Mouse (Mus musculus) stomach, embryonic 16.5 days (tissue): Measurements from ENCODE around the gene Twist2. TPM values are rescaled to one million over a fixed set of nuclear protein-coding genes. Genes with fewer than 3 reads are reported as not detected.

ENCODE experiments used
- ATAC-seq: fragments of 200-750 bp; cut with Nextera tagmentation; 2 replicates; pipeline ENCODE4 v1.8.0; 2017; ENCODE audit warnings: moderate number of reproducible peaks, moderate TSS enrichment; ENCODE audit not compliant: insufficient read depth, low FRiP score
- H3K27ac ChIP-seq: fragments of 300-500 bp; sonication (generic); 2 replicates; pipeline ENCODE4 v1.5.1; 2014; ENCODE audit warnings: low read length
- H3K27me3 ChIP-seq: fragments of 300-500 bp; sonication (generic); 2 replicates; pipeline ENCODE4 v1.6.1; 2014; ENCODE audit warnings: low read length, control low read depth, mixed read lengths; ENCODE audit not compliant: control insufficient read depth, insufficient read depth
- H3K36me3 ChIP-seq: fragments of 300-500 bp; sonication (generic); 2 replicates; pipeline ENCODE4 v1.6.1; 2014; ENCODE audit warnings: low read length; ENCODE audit not compliant: control insufficient read depth, insufficient read depth
- H3K4me1 ChIP-seq: fragments of 300-500 bp; sonication (generic); 2 replicates; pipeline ENCODE4 v1.6.1; 2014; ENCODE audit warnings: low read length, control low read depth, mixed read lengths; ENCODE audit not compliant: control insufficient read depth, insufficient read depth
- H3K4me2 ChIP-seq: fragments of 300-500 bp; sonication (generic); 2 replicates; pipeline ENCODE4 v1.6.1; 2014; ENCODE audit warnings: low read depth, low read length, mixed read lengths
- H3K4me3 ChIP-seq: fragments of 300-500 bp; sonication (generic); replicated peaks from 2 replicates; pipeline ENCODE4 v1.5.1; 2014; ENCODE audit warnings: mild to moderate bottlenecking, low read length
- H3K9ac ChIP-seq: fragments of 300-500 bp; sonication (generic); 2 replicates; pipeline ENCODE4 v1.6.1; 2014; ENCODE audit warnings: low read length
- H3K9me3 ChIP-seq: fragments of 300-500 bp; sonication (generic); replicated peaks from 2 replicates; pipeline ENCODE4 v1.6.1; 2016; ENCODE audit warnings: low read length, control low read depth; ENCODE audit not compliant: control insufficient read depth
- WGBS: fragments of 180-500 bp; shearing (Covaris S2); extraction: QIAGEN DNeasy Blood & Tissue Kit; methylation state at CpG from one replicate; pipeline ENCODE4 v1.1.7; 2014; 5-methylcytosine and 5-hydroxymethylcytosine counted together
- polyA plus RNA-seq: library from polyadenylated mRNA; unstranded; fragments of >200 nt; fragmentation: Nextera tagmentation; extraction: Ambion mirVana; gene quantifications from 2 replicates; pipeline ENCODE4 v1.2.1, GENCODE M21; 2015

The Twist2 gene
- polyA plus RNA-seq, 1 experiment from 2014 or later, result 8.1 TPM

GRCm38 (mm10) chr1:91825261-91825660, 24.0 kb downstream of the Twist2 start:
- no peak overlapping the region for H3K9ac ChIP-seq
- 41% methylated on average over 4 of the region's 4 CpGs for WGBS
- H3K4me3 ChIP-seq, result no peak overlapping the region
- no peaks in the 10 kb centered on the region for H3K36me3 ChIP-seq
- ATAC-seq, result no peak
- H3K4me1 ChIP-seq, result peaks cover 11% of the 10 kb centered on the region
- H3K4me2 ChIP-seq, result no peak overlapping the region
- H3K9me3 ChIP-seq, result no peaks in the 10 kb centered on the region
- H3K27ac ChIP-seq, result no peak overlapping the region
- H3K27me3 ChIP-seq, result no peaks in the 10 kb centered on the region

DNA sequence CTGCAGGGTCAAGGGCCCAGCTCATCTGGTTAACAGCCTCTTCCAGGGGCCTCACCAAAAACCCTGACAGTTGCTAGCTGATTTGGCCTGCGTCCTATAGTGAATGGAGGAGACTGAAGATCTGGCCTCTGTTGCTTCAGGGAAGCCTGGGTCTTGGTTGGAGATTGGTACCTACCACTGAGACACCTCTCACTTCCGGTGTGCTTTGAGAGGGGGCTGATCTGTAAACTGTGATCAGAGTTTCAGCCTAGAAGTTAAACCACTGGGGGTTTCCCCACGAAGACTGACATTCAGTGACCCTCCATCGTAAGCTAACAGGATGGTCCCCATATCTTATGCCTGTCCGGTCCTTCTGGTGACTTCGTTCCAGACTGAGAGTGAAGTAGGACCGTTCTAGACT, 30.7 kb downstream of the Twist2 start:
- no peak for ATAC-seq
- WGBS, result 84% methylated on average over 7 of the region's 7 CpGs
- H3K4me3 ChIP-seq, result no peak overlapping the region
- no peak overlapping the region for H3K27ac ChIP-seq
- no peak overlapping the region for H3K4me2 ChIP-seq
- no peak overlapping the region for H3K9ac ChIP-seq
- H3K4me1 ChIP-seq, result no peaks in the 10 kb centered on the region; the same call in 1 of the 2 replicates
- H3K27me3 ChIP-seq, result no peaks in the 10 kb centered on the region
- H3K9me3 ChIP-seq, result no peaks in the 10 kb centered on the region
- no peaks in the 10 kb centered on the region for H3K36me3 ChIP-seq

DNA sequence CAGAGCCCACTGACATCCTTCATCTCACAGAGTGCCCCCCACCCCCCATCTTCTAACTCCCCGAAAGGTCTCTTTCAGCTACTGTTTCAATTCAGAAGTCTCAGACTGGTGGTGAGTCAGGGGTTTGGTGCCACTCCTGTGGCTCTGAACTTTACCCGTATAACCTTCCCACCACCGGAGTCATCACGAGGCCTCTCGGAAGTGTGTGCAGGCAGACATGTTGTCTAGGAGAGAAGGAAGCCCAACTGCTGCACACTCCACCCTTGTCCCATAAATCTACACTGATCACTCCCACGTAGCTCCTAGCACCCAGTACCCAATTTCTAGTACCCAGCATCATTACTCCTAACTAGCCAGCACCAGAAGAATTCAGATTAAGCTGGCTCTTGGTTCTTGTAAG, 38.3 kb downstream of the Twist2 start:
- Histone ChIP-seq H3K9me3 (no peaks in the 10 kb centered on the region), H3K4me2 (no peak overlapping the region), H3K27ac (no peak overlapping the region; the same call in 1 of the 2 replicates), H3K9ac (no peak overlapping the region), H3K36me3 (no peaks in the 10 kb centered on the region), H3K4me1 (peaks cover 7% of the 10 kb centered on the region), H3K4me3 (no peak overlapping the region), H3K27me3 (no peaks in the 10 kb centered on the region)
- no peak; the same call in 1 of the 2 replicates for ATAC-seq
- WGBS, result 66% methylated on average over 6 of the region's 6 CpGs

DNA sequence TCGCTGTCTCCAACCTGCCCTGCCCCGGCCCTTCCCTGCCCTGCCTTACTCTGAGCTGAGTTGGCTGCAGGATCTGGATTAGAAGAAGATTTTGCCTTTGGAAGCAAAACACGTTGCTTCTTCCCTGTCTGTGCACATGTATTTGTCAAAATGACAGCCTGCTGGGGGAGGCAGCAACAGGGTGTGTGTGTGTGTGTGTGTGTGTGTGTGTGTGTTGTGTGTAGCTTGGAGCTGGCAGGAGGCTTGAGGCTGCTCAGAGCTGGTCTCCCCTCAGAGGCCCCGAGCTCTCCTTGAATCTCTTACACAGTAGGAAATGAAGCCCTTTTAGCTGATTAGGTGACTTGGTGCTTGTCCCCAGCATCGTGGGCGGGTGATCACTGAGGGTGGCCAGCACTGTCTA, 38.7 kb downstream of the Twist2 start:
- Histone ChIP-seq H3K9ac (no peak overlapping the region), H3K4me1 (peaks cover 7% of the 10 kb centered on the region), H3K27ac (no peak overlapping the region; the same call in 1 of the 2 replicates), H3K27me3 (no peaks in the 10 kb centered on the region), H3K9me3 (no peaks in the 10 kb centered on the region), H3K4me2 (no peak overlapping the region), H3K36me3 (no peaks in the 10 kb centered on the region), H3K4me3 (no peak overlapping the region)
- 45% methylated on average over 6 of the region's 6 CpGs for WGBS
- ATAC-seq, result peak; percentile 56

- no peak for ATAC-seq
- Histone ChIP-seq H3K27me3 (no peaks in the 10 kb centered on the region), H3K27ac (no peak overlapping the region), H3K4me1 (peaks cover 7% of the 10 kb centered on the region), H3K9ac (no peak overlapping the region), H3K9me3 (no peaks in the 10 kb centered on the region), H3K4me3 (no peak overlapping the region), H3K4me2 (no peak overlapping the region), H3K36me3 (no peaks in the 10 kb centered on the region)
- WGBS, result 51% methylated on average over 4 of the region's 4 CpGs
Observed at GRCm38 (mm10) chr1:91844236-91844635, 43.0 kb downstream of the Twist2 start.

GRCm38 (mm10) chr1:91844681-91845379, 43.6 kb downstream of the Twist2 start:
- H3K27ac ChIP-seq, result no peak overlapping the region
- no peak overlapping the region for H3K4me3 ChIP-seq
- ATAC-seq, result 0 out of 2 replicates have a peak, but pooled peaks have one; percentile 14
- no peak overlapping the region for H3K4me2 ChIP-seq
- H3K9me3 ChIP-seq, result no peaks in the 10 kb centered on the region
- no peak overlapping the region for H3K9ac ChIP-seq
- H3K4me1 ChIP-seq, result peaks cover 5% of the 10 kb centered on the region
- no peaks in the 10 kb centered on the region for H3K27me3 ChIP-seq
- H3K36me3 ChIP-seq, result no peaks in the 10 kb centered on the region
- WGBS, result 55% methylated on average over 8 of the region's 8 CpGs

DNA sequence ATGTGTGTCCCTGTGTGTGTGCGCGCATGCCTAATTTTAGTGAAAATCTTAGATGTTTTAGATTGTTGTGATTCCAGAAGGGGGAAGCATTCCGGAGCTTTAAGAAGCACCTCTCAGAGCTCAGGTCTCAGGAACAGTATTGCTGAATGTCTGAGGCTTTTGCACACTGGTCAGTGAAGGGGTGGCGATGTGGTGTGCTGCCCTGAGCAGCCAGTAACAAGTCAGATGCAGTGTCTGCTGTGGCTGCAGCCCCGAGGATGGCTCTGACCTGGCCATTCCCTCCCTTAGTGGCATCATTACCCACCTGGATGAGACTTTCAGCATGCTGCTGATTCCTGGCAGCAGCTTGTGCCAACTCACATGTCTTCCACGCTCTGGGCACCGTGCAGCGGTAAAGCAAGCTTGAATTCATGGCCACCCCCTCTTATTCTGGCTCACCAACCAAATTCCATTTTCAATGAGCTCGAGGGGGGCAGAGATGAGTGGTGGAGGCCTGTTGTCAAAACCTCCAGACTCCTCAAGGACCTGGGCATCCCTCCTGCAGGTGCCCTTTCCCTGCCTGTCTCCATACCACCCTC, 44.2 kb downstream of the Twist2 start:
- H3K4me1 ChIP-seq, result no peaks in the 10 kb centered on the region
- ATAC-seq, result no peak
- H3K4me2 ChIP-seq, result no peak overlapping the region
- H3K9ac ChIP-seq, result no peak overlapping the region
- no peaks in the 10 kb centered on the region for H3K9me3 ChIP-seq
- no peaks in the 10 kb centered on the region for H3K36me3 ChIP-seq
- 73% methylated on average over 9 of the region's 9 CpGs for WGBS
- H3K27me3 ChIP-seq, result no peaks in the 10 kb centered on the region
- no peak overlapping the region for H3K27ac ChIP-seq
- H3K4me3 ChIP-seq, result no peak overlapping the region

DNA sequence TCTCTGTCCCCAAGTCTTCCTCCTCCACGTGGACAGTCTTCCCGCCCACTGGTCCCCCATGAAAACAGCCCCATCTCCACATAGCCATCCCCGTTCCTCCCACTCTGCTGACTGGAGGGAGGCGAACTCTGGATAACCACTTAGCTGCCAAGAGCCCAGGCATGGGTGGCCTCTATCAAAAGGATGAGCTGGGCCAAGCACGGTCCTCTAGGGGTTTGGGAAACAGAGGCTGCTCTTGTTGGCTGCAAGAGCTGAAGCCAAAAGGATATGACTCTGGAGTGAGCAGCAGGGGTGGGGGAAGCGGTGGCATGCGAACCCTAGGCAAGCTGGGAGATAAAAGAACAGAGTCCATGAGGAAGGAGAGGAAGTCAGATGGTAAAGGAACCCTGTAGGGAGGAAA, 50.0 kb downstream of the Twist2 start:
- 0 out of 2 replicates have a peak, but pooled peaks cover 1% of the 10 kb centered on the region for H3K4me1 ChIP-seq
- no peak overlapping the region for H3K9ac ChIP-seq
- no peaks in the 10 kb centered on the region for H3K27me3 ChIP-seq
- no peaks in the 10 kb centered on the region for H3K36me3 ChIP-seq
- ATAC-seq, result peak; percentile 44; the same call in 1 of the 2 replicates
- H3K4me2 ChIP-seq, result no peak overlapping the region
- H3K4me3 ChIP-seq, result no peak overlapping the region
- WGBS, result 70% methylated on average over 7 of the region's 7 CpGs
- H3K27ac ChIP-seq, result 0 out of 2 replicates have a peak overlapping the region, but pooled peaks have one; percentile 15
- no peaks in the 10 kb centered on the region for H3K9me3 ChIP-seq
